Comparison of ENCODE assay signal across 32 mouse cellular contexts in the genomic region with DNA sequence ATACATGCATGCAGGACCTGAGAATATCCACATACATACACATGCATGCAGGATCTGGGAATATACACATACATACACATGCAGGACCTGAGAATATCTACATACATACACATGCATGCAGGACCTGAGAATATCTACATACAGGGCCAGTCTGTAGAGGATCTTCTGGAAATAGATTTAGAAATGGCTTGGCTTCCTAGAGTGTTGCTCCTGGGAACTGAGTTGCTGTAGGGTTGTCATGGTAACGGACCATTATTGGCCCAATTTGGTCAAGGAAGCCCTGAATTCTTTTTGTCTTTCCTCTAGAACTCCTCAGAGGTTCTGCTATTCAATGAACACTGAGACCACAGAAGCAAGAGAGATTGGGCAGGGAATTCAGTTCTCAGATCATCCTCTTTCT. TPM values are rescaled to one million over a fixed set of nuclear protein-coding genes. Genes with fewer than 3 reads are reported as not detected.
DNase-seq lines count a peak whose midpoint lies in the region; ATAC-seq and TF ChIP-seq lines count a peak whose summit lies in the region.
"Had no signal": no experiment of that assay in that cellular context is flagged by ENCODE, and none has a peak within 500 bp of the region (broad histone marks: within the 10 kb centered on the region; RNA-seq: fewer than 3 reads in every experiment).

No protein-coding gene starts in this region.

- H3K27me3 ChIP-seq in hindbrain, embryonic 16.5 days (replicated peaks; ENCODE audit: control insufficient read depth, insufficient read depth, low read length): no peaks in the 10 kb centered on the region
- no peaks in the 10 kb centered on the region for H3K27me3 ChIP-seq in hindbrain, embryonic 14.5 days (ENCODE audit: control insufficient read depth, insufficient read depth, low read length)
- H3K27me3 ChIP-seq: heart, embryonic 13.5 days; hindbrain, embryonic 12.5 days; neural tube, embryonic 12.5 days had no signal

- H3K9me3 ChIP-seq in hindbrain, embryonic 16.5 days (ENCODE audit: control insufficient read depth, low read length): peaks cover 4% of the 10 kb centered on the region; the same call in 1 of the 2 replicates
- H3K9me3 ChIP-seq in hindbrain, embryonic 14.5 days (ENCODE audit: control insufficient read depth, low read length): 0 out of 2 replicates have a peak, but pooled peaks cover 5% of the 10 kb centered on the region
- H3K9me3 ChIP-seq: forebrain, embryonic 12.5 days; neural tube, embryonic 12.5 days had no signal

- no peak for TF ChIP-seq CTCF in left cerebral cortex, adult 2 months (IDR thresholded peaks at IDR 0.05)

- H3K9ac ChIP-seq in hindbrain, embryonic 16.5 days (ENCODE audit: low read depth, low read length): no peak overlapping the region
- H3K9ac ChIP-seq in hindbrain, embryonic 14.5 days: no peak overlapping the region
- H3K9ac ChIP-seq: embryonic facial prominence, embryonic 13.5 days; forebrain, embryonic 12.5 days; heart, embryonic 13.5 days; hindbrain, embryonic 12.5 days; neural tube, embryonic 12.5 days had no signal

- ATAC-seq in hindbrain, embryonic 16.5 days: peak; percentile 49
- no peak for ATAC-seq in hindbrain, embryonic 14.5 days (ENCODE audit: low FRiP score)
- ATAC-seq: intestine, embryonic 16.5 days had no signal

- no peak overlapping the region for H3K27ac ChIP-seq in hindbrain, embryonic 16.5 days (ENCODE audit: low read depth, low read length)
- no peak overlapping the region for H3K27ac ChIP-seq in hindbrain, embryonic 14.5 days
- H3K27ac ChIP-seq in left cerebral cortex, adult 2 months: peak overlapping the region; percentile 80
- H3K27ac ChIP-seq: embryonic facial prominence, embryonic 13.5 days; forebrain, embryonic 12.5 days; heart, adult 2 months; heart, embryonic 13.5 days; hindbrain, embryonic 12.5 days; macrophage; neural tube, embryonic 12.5 days had no signal

- peaks cover 11% of the 10 kb centered on the region for H3K4me1 ChIP-seq in hindbrain, embryonic 16.5 days (ENCODE audit: control insufficient read depth, insufficient read depth, low read depth, low read length)
- peaks cover 17% of the 10 kb centered on the region for H3K4me1 ChIP-seq in hindbrain, embryonic 14.5 days (replicated peaks; ENCODE audit: control insufficient read depth, insufficient read depth, low read length)
- H3K4me1 ChIP-seq: embryonic facial prominence, embryonic 13.5 days had no signal

- WGBS in hindbrain, embryonic 16.5 days: 83% methylated on average over 1 of the region's 1 CpGs
- WGBS in hindbrain, embryonic 14.5 days: 89% methylated on average over 1 of the region's 1 CpGs

- H3K36me3 ChIP-seq in hindbrain, embryonic 16.5 days (ENCODE audit: control insufficient read depth, insufficient read depth, low read length): no peaks in the 10 kb centered on the region
- no peaks in the 10 kb centered on the region for H3K36me3 ChIP-seq in hindbrain, embryonic 14.5 days (replicated peaks; ENCODE audit: control insufficient read depth, insufficient read depth)
- H3K36me3 ChIP-seq: embryonic facial prominence, embryonic 13.5 days; forebrain, embryonic 12.5 days; heart, embryonic 13.5 days; hindbrain, embryonic 12.5 days; neural tube, embryonic 12.5 days had no signal

- H3K4me3 ChIP-seq in hindbrain, embryonic 16.5 days (ENCODE audit: low read length): no peak overlapping the region
- no peak overlapping the region for H3K4me3 ChIP-seq in hindbrain, embryonic 14.5 days (replicated peaks; ENCODE audit: low read length)
- no peak overlapping the region for H3K4me3 ChIP-seq in left cerebral cortex, adult 2 months
- H3K4me3 ChIP-seq: embryonic facial prominence, embryonic 13.5 days; erythroblast, embryonic 14.5 days; forebrain, embryonic 12.5 days; heart, adult 2 months; heart, embryonic 13.5 days; hindbrain, embryonic 12.5 days; neural tube, embryonic 12.5 days had no signal

- DNase-seq in hindbrain, embryonic 14.5 days (ENCODE audit: low spot score): no peak
- DNase-seq in left cerebral cortex, adult 2 months (ENCODE audit: extremely low spot score in 1 of 2, low spot score in 2 of 2): no peak
- DNase-seq in left cerebral cortex, postnatal 4 days: no peak
- DNase-seq in R1 (ENCODE audit: low read depth, low spot score): peak; percentile 11
- DNase-seq in layer of hippocampus, adult 9-11 months: peak; percentile 52
- DNase-seq in lung, postnatal 10 days: no peak
- no peak for DNase-seq in cerebellum, adult 9-10 months
- DNase-seq: adrenal gland, adult 2 months; cerebellum, adult 18-20 months; cerebellum, postnatal 25 days; embryo, embryonic 11 days; gastrocnemius, postnatal 10 days; heart, adult 2 months; heart, postnatal 14 days; kidney, adult 9 months; kidney, postnatal 25 days; retina, postnatal 1 day; thymus, adult 2 months; thymus, postnatal 4 days had no signal

- intact Hi-C loops in left cerebral cortex, adult 2 months (cut with DNase I): no loop called here
- intact Hi-C loops in left cerebral cortex, postnatal 4 days (cut with DNase I): no loop called here

- H3K4me2 ChIP-seq in hindbrain, embryonic 16.5 days (ENCODE audit: low read length): no peak overlapping the region
- H3K4me2 ChIP-seq in hindbrain, embryonic 14.5 days (replicated peaks): no peak overlapping the region
- H3K4me2 ChIP-seq: embryonic facial prominence, embryonic 13.5 days; forebrain, embryonic 12.5 days; heart, embryonic 13.5 days; hindbrain, embryonic 12.5 days; neural tube, embryonic 12.5 days had no signal

RNA-seq across cellular contexts. Expression of gene Gm45623, which starts 29.0 kb away (rescaled TPM):
- 2.5 and 2.8 TPM in 2 replicates for polyA plus RNA-seq in hindbrain, embryonic 16.5 days (2015; fragmentation: Nextera tagmentation; extraction: Ambion mirVana)
- polyA plus RNA-seq in hindbrain, embryonic 14.5 days (2014; fragmentation: Nextera tagmentation; extraction: Ambion mirVana): 2.8 and 2.9 TPM in 2 replicates
- total RNA-seq in left cerebral cortex, adult 2 months (2021): 1 to 10 TPM; 8.1 to 10.0 TPM
- total RNA-seq in left cerebral cortex, postnatal 4 days (2021): 1 to 10 TPM; 2.4 to 2.9 TPM
- total RNA-seq: adrenal gland, adult 2 months; ES-E14; gastrocnemius, postnatal 10 days; heart, adult 2 months; liver, adult 2 months had no signal
- polyA plus RNA-seq: adrenal gland, adult 2 months; erythroblast, embryonic 14.5 days; heart, adult 2 months; hindbrain, embryonic 12.5 days; limb, embryonic 11.5 days; liver, adult 2 months; liver, embryonic 16.5 days; macrophage; thymus, adult 2 months had no signal

Comparison
In these comparisons a context has a peak if more than half of its experiments do, and no peak if none do; other contexts are left out.
1. DNase-seq: peak in R1 (single experiment) and layer of hippocampus, adult 9-11 months (single experiment); none in hindbrain, embryonic 14.5 days (single experiment), left cerebral cortex, adult 2 months (0 of 2), left cerebral cortex, postnatal 4 days (single experiment), lung, postnatal 10 days (single experiment) and cerebellum, adult 9-10 months (single experiment).